Mouse (Mus musculus): Measurements from ENCODE around the gene Tspan4. TPM values are rescaled to one million over a fixed set of nuclear protein-coding genes. Genes with fewer than 3 reads are reported as not detected.

The Tspan4 gene
- polyA plus RNA-seq, 1 experiment = 95.5 TPM

- Histone ChIP-seq H3K36me3 (ENCODE audit: control insufficient read depth, insufficient read depth) (no peaks in the 10 kb centered on the region), H3K4me2 (ENCODE audit: low read depth) (peak overlapping the region; percentile 77), H3K4me3 (peak overlapping the region; percentile 89), H3K27me3 (ENCODE audit: control insufficient read depth, insufficient read depth, insufficient read length) (no peaks in the 10 kb centered on the region), H3K79me2 (ENCODE audit: control insufficient read depth, insufficient read depth) (peaks cover 13% of the 10 kb centered on the region), H3ac (ENCODE audit: control insufficient read depth, insufficient read length) (peak overlapping the region; percentile 70)
- TF ChIP-seq MYOD1 (IDR thresholded peaks at IDR 0.05; ENCODE audit: control insufficient read depth in 1 of 3, insufficient read length in 2 of 3, low read depth in 2 of 3) = peak in 1 of 3 experiments; percentile 14
- no peak for TF ChIP-seq USF1 (IDR thresholded peaks at IDR 0.05; ENCODE audit: low read depth)
Measured at GRCm38 (mm10) chr7:141538852-141539555, 64.0 kb downstream of the Tspan4 start.

GRCm38 (mm10) chr7:141539556-141540311 is 64.7 kb downstream of the Tspan4 start, which contains the start of gene Chid1:
Gene Chid1 (minus strand): TSS chr7:141539857.
- Histone ChIP-seq H3ac (ENCODE audit: control insufficient read depth, insufficient read length) (peak within 1 kb of the TSS; percentile 70), H3K4me3 (peak within 1 kb of the TSS; percentile 89), H3K79me2 (ENCODE audit: control insufficient read depth, insufficient read depth) (peaks cover 13% of the 10 kb centered on the region), H3K27me3 (ENCODE audit: control insufficient read depth, insufficient read depth, insufficient read length) (no peaks in the 10 kb centered on the region), H3K36me3 (ENCODE audit: control insufficient read depth, insufficient read depth) (no peaks in the 10 kb centered on the region), H3K4me2 (ENCODE audit: low read depth) (peak within 1 kb of the TSS; percentile 91)
- TF ChIP-seq POLR2A (IDR thresholded peaks at IDR 0.05; ENCODE audit: insufficient read length, low read depth) (peak; percentile 98), E2F4 (IDR thresholded peaks at IDR 0.05; ENCODE audit: insufficient read depth) (no peak), CEBPB (IDR thresholded peaks at IDR 0.05; ENCODE audit: insufficient read depth, poor library complexity, severe bottlenecking) (no peak), TCF3 (IDR thresholded peaks at IDR 0.05; ENCODE audit: insufficient read length, low read depth) (no peak), MYOG (IDR thresholded peaks at IDR 0.05; ENCODE audit: control insufficient read depth in 1 of 3, insufficient read depth in 1 of 3, insufficient read length in 2 of 3, low read depth in 2 of 3) (peak in 1 of 3 experiments; percentile 6), USF1 (IDR thresholded peaks at IDR 0.05; ENCODE audit: low read depth) (no peak), TCF12 (IDR thresholded peaks at IDR 0.05; ENCODE audit: insufficient read depth, poor library complexity, severe bottlenecking) (no peak), SRF (IDR thresholded peaks at IDR 0.05; ENCODE audit: control insufficient read depth, insufficient read length, low read depth) (no peak), MAX (IDR thresholded peaks at IDR 0.05; ENCODE audit: low read depth) (no peak), MYOD1 (IDR thresholded peaks at IDR 0.05; ENCODE audit: control insufficient read depth in 1 of 3, insufficient read length in 2 of 3, low read depth in 2 of 3) (peak in 1 of 3 experiments; percentile 3), REST (IDR thresholded peaks at IDR 0.05; ENCODE audit: insufficient read depth, insufficient read length) (no peak), POLR2AphosphoS2 (IDR thresholded peaks at IDR 0.05; ENCODE audit: insufficient read length, low read depth) (peak; percentile 99)

- Histone ChIP-seq H3K79me2 (ENCODE audit: control insufficient read depth, insufficient read depth) (peaks cover 13% of the 10 kb centered on the region), H3K36me3 (ENCODE audit: control insufficient read depth, insufficient read depth) (no peaks in the 10 kb centered on the region), H3ac (ENCODE audit: control insufficient read depth, insufficient read length) (peak overlapping the region; percentile 70), H3K4me2 (ENCODE audit: low read depth) (peak overlapping the region; percentile 91), H3K27me3 (ENCODE audit: control insufficient read depth, insufficient read depth, insufficient read length) (no peaks in the 10 kb centered on the region), H3K4me3 (peak overlapping the region; percentile 89)
- TF ChIP-seq E2F4 (IDR thresholded peaks at IDR 0.05; ENCODE audit: insufficient read depth) = no peak
- TF ChIP-seq USF1 (IDR thresholded peaks at IDR 0.05; ENCODE audit: low read depth) = peak; percentile 93
- TF ChIP-seq TCF12 (IDR thresholded peaks at IDR 0.05; ENCODE audit: insufficient read depth, poor library complexity, severe bottlenecking) = peak; percentile 33
- peak in 2 of 3 experiments; percentile 48 to 64 for TF ChIP-seq MYOD1 (IDR thresholded peaks at IDR 0.05; ENCODE audit: control insufficient read depth in 1 of 3, insufficient read length in 2 of 3, low read depth in 2 of 3)
- TF ChIP-seq POLR2AphosphoS2 (IDR thresholded peaks at IDR 0.05; ENCODE audit: insufficient read length, low read depth) = no peak
- no peak for TF ChIP-seq CEBPB (IDR thresholded peaks at IDR 0.05; ENCODE audit: insufficient read depth, poor library complexity, severe bottlenecking)
- peak in 2 of 3 experiments; percentile 20 to 92 for TF ChIP-seq MYOG (IDR thresholded peaks at IDR 0.05; ENCODE audit: control insufficient read depth in 1 of 3, insufficient read depth in 1 of 3, insufficient read length in 2 of 3, low read depth in 2 of 3)
- TF ChIP-seq TCF3 (IDR thresholded peaks at IDR 0.05; ENCODE audit: insufficient read length, low read depth) = no peak
- no peak for TF ChIP-seq SRF (IDR thresholded peaks at IDR 0.05; ENCODE audit: control insufficient read depth, insufficient read length, low read depth)
- no peak for TF ChIP-seq REST (IDR thresholded peaks at IDR 0.05; ENCODE audit: insufficient read depth, insufficient read length)
- TF ChIP-seq POLR2A (IDR thresholded peaks at IDR 0.05; ENCODE audit: insufficient read length, low read depth) = no peak
- no peak for TF ChIP-seq MAX (IDR thresholded peaks at IDR 0.05; ENCODE audit: low read depth)
Measured at GRCm38 (mm10) chr7:141540312-141541081, 65.5 kb downstream of the Tspan4 start.

GRCm38 (mm10) chr7:141541681-141542080 is 66.6 kb downstream of the Tspan4 start:
- peaks cover 13% of the 10 kb centered on the region for H3K79me2 ChIP-seq (ENCODE audit: control insufficient read depth, insufficient read depth)
- H3K27me3 ChIP-seq (ENCODE audit: control insufficient read depth, insufficient read depth, insufficient read length) = no peaks in the 10 kb centered on the region
- H3ac ChIP-seq (ENCODE audit: control insufficient read depth, insufficient read length) = no peak overlapping the region
- H3K36me3 ChIP-seq (ENCODE audit: control insufficient read depth, insufficient read depth) = no peaks in the 10 kb centered on the region
- TF ChIP-seq MYOD1 (IDR thresholded peaks at IDR 0.05; ENCODE audit: control insufficient read depth in 1 of 3, insufficient read length in 2 of 3, low read depth in 2 of 3) = no peak
- TF ChIP-seq USF1 (IDR thresholded peaks at IDR 0.05; ENCODE audit: low read depth) = no peak
- no peak for TF ChIP-seq MYOG (IDR thresholded peaks at IDR 0.05; ENCODE audit: control insufficient read depth in 1 of 3, insufficient read depth in 1 of 3, insufficient read length in 2 of 3, low read depth in 2 of 3)
- no peak for TF ChIP-seq CEBPB (IDR thresholded peaks at IDR 0.05; ENCODE audit: insufficient read depth, poor library complexity, severe bottlenecking)
- no peak for TF ChIP-seq SRF (IDR thresholded peaks at IDR 0.05; ENCODE audit: control insufficient read depth, insufficient read length, low read depth)
- TF ChIP-seq TCF3 (IDR thresholded peaks at IDR 0.05; ENCODE audit: insufficient read length, low read depth) = no peak
- no peak for TF ChIP-seq POLR2A (IDR thresholded peaks at IDR 0.05; ENCODE audit: insufficient read length, low read depth)
- no peak for TF ChIP-seq POLR2AphosphoS2 (IDR thresholded peaks at IDR 0.05; ENCODE audit: insufficient read length, low read depth)
- H3K4me2 ChIP-seq (ENCODE audit: low read depth) = peak overlapping the region; percentile 91
- H3K4me3 ChIP-seq = no peak overlapping the region

Measured in myocyte (in vitro differentiated cells).